Mouse (Mus musculus) cerebellum, adult 2 months (tissue): Measurements from ENCODE around the gene AI837181. TPM values are rescaled to one million over a fixed set of nuclear protein-coding genes. Genes with fewer than 3 reads are reported as not detected.

Experiments
- DNase-seq, 2 experiments: peaks; one replicate each; pipeline ENCODE4 v3.0.0; 2021
- H3K27ac ChIP-seq: fragments of 200-500 bp; 2 replicates; pipeline ENCODE4 v1.5.1; 2012; ENCODE audit warnings: low read length, control low read depth, inconsistent platforms; ENCODE audit not compliant: insufficient read depth
- H3K27me3 ChIP-seq: fragments of 200-500 bp; 2 replicates; pipeline ENCODE4 v1.6.1; 2012; ENCODE audit warnings: inconsistent platforms, mild to moderate bottlenecking, low read length, moderate library complexity; ENCODE audit not compliant: control insufficient read depth, insufficient read depth
- H3K4me1 ChIP-seq: fragments of 200-500 bp; 2 replicates; pipeline ENCODE4 v1.6.1; 2011; ENCODE audit warnings: low read length; ENCODE audit not compliant: control insufficient read depth, insufficient read depth
- H3K4me3 ChIP-seq: fragments of 200-500 bp; replicated peaks from 2 replicates; pipeline ENCODE3; 2011; ENCODE audit warnings: mild to moderate bottlenecking, low read depth, low read length, control low read depth; ENCODE audit not compliant: insufficient read depth
- CTCF ChIP-seq: fragments of 200-500 bp; IDR thresholded peaks from 2 replicates; pipeline ENCODE4 v1.5.1; 2011; ENCODE audit warnings: low read depth, mild to moderate bottlenecking, control low read depth, low read length, moderate library complexity, borderline replicate concordance; ENCODE audit not compliant: insufficient read depth
- POLR2A ChIP-seq: fragments of 200-500 bp; IDR thresholded peaks from 2 replicates; pipeline ENCODE4 v1.6.1; 2011; ENCODE audit warnings: low read length, control low read depth, borderline replicate concordance; ENCODE audit not compliant: insufficient read depth
- WGBS: fragments of 180-500 bp; shearing (Covaris S2); methylation state at CpG from one replicate; pipeline ENCODE4 v1.1.7; 2018; 5-methylcytosine and 5-hydroxymethylcytosine counted together
- polyA plus RNA-seq: library from polyadenylated mRNA; depleted of rRNA; stranded (reverse); fragments of >200 nt; gene quantifications from 2 replicates; pipeline ENCODE4 v1.2.3, GENCODE M21; 2012; rRNA removed

The AI837181 gene
- 130 and 134 TPM in 2 replicates for polyA plus RNA-seq

GRCm38 (mm10) chr19:5424782-5425741 lies at the start of gene AI837181, which contains the start of gene Drap1:
AI837181 (plus strand) TSS chr19:5425144.
Drap1 (minus strand) TSS chr19:5424979.
- peak; percentile 94 for DNase-seq
- under 1% methylated on average over 85 of the region's 87 CpGs for WGBS
- H3K27me3 ChIP-seq, result no peaks in the 10 kb centered on the region
- TF ChIP-seq CTCF (no peak), POLR2A (peak; percentile 27; the same call in 1 of the 2 replicates)
- peak within 1 kb of the TSS; percentile 86 for H3K4me3 ChIP-seq
- peaks cover 42% of the 10 kb centered on the region for H3K4me1 ChIP-seq
- H3K27ac ChIP-seq, result peak within 1 kb of the TSS; percentile 82

GRCm38 (mm10) chr19:5377446-5377845 lies 47.5 kb upstream of the AI837181 start:
- Histone ChIP-seq H3K4me3 (no peak overlapping the region), H3K27ac (no peak overlapping the region), H3K27me3 (no peaks in the 10 kb centered on the region), H3K4me1 (peaks cover 7% of the 10 kb centered on the region)
- 69% methylated on average over 1 of the region's 1 CpGs for WGBS
- peak in 1 of 2 experiments; percentile 53 for DNase-seq
- TF ChIP-seq POLR2A, result no peak
- no peak for TF ChIP-seq CTCF

- no peaks in the 10 kb centered on the region for H3K27me3 ChIP-seq
- TF ChIP-seq CTCF (no peak), POLR2A (no peak)
- H3K27ac ChIP-seq, result no peak overlapping the region
- 94% methylated on average over 12 of the region's 12 CpGs for WGBS
- no peak overlapping the region for H3K4me3 ChIP-seq
- DNase-seq, result no peak
- peaks cover 5% of the 10 kb centered on the region for H3K4me1 ChIP-seq
Observed at GRCm38 (mm10) chr19:5383326-5383725, 41.6 kb upstream of the AI837181 start.

- no peak overlapping the region for H3K4me3 ChIP-seq
- peaks cover 6% of the 10 kb centered on the region for H3K4me1 ChIP-seq
- TF ChIP-seq CTCF (no peak), POLR2A (no peak)
- H3K27ac ChIP-seq, result no peak overlapping the region
- WGBS, result 75% methylated on average over 8 of the region's 8 CpGs
- no peak for DNase-seq
- H3K27me3 ChIP-seq, result no peaks in the 10 kb centered on the region
Observed at GRCm38 (mm10) chr19:5384715-5385114, 40.2 kb upstream of the AI837181 start.

- peaks cover 13% of the 10 kb centered on the region for H3K4me1 ChIP-seq
- WGBS, result under 1% methylated on average over 41 of the region's 43 CpGs
- H3K27me3 ChIP-seq, result no peaks in the 10 kb centered on the region
- H3K27ac ChIP-seq, result peak overlapping the region; percentile 50; the same call in 1 of the 2 replicates
- peak overlapping the region; percentile 98 for H3K4me3 ChIP-seq
- no peak for DNase-seq
- TF ChIP-seq POLR2A (no peak), CTCF (no peak)
Observed at GRCm38 (mm10) chr19:5388011-5388441, 36.9 kb upstream of the AI837181 start.

GRCm38 (mm10) chr19:5388588-5389242 lies 36.2 kb upstream of the AI837181 start, which contains the start of gene Sart1:
Sart1 (minus strand) TSS chr19:5388703.
- TF ChIP-seq POLR2A (peak; percentile 94), CTCF (no peak)
- Histone ChIP-seq H3K4me3 (peak within 1 kb of the TSS; percentile 98), H3K4me1 (peaks cover 16% of the 10 kb centered on the region), H3K27ac (peak within 1 kb of the TSS; percentile 92), H3K27me3 (no peaks in the 10 kb centered on the region)
- WGBS, result 2% methylated on average over 43 of the region's 43 CpGs
- peak; percentile 95 to 98 for DNase-seq

- 41% methylated on average over 12 of the region's 12 CpGs for WGBS
- DNase-seq, result no peak
- H3K27ac ChIP-seq, result peak overlapping the region; percentile 52; the same call in 1 of the 2 replicates
- H3K4me3 ChIP-seq, result peak overlapping the region; percentile 98
- peaks cover 23% of the 10 kb centered on the region for H3K4me1 ChIP-seq
- TF ChIP-seq CTCF (no peak), POLR2A (no peak)
- H3K27me3 ChIP-seq, result no peaks in the 10 kb centered on the region
Observed at GRCm38 (mm10) chr19:5389647-5390046, 35.3 kb upstream of the AI837181 start.
